Mouse (Mus musculus) megakaryocyte, embryonic 14.5 days (primary cell): Measurements from ENCODE around the gene 1600002K03Rik.

ENCODE experiments used
- FLI1 ChIP-seq: IDR thresholded peaks from 2 replicates; pipeline ENCODE4 v1.6.1; 2012; ENCODE audit warnings: low read length, inconsistent platforms, mixed read lengths
- GATA1 ChIP-seq: IDR thresholded peaks from 3 replicates; pipeline ENCODE4 v1.6.1; 2012; ENCODE audit warnings: mixed read lengths, low read length, inconsistent platforms, borderline replicate concordance

DNA sequence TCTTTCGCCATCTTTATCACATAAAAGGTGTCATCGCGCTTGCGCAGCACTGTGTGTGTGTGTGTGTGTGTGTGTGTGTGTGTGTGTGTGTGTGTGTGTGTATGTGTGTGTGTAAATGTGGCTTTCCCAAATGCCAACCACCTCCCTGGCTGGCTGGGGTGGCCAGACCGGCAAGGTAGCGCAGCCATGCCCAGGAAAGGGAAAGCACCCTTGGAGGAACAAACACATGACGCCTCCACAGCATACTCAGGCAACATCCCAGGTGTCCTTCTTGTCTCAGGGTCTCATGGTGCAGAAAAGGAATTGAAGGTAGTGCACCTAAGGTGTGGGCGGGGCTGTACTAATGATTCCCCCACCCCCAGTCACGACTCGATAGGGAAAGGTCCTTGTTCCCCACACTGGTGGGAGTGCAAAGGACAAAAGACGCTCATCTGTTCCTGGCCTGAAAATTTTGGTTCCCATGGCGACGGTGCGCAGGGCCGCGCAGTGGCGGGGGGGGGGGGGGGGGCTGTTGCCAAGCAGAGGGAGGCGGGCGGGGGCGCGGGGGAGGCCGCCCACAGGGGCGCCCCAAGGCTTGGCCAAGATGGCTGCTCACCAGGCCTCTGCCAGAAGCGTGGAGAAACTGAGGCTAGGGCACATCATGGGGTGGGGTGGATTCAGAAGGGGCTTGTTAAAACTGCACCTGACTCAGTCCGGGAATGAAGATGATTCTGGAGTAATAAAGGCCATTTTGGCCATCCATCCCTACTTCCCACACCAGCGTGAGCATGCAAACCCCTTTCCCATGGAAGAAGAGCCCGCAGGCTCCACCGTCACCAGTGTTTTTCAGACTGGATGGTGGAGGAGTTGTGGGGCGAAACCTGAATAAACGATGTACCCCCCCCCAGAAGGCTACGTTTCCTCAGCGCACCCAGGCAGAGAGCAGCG lies 34.9 kb upstream of the 1600002K03Rik start:
- TF ChIP-seq GATA1 (no peak), FLI1 (no peak)
